Mouse (Mus musculus) heart, adult 2 months (tissue): ENCODE data around the gene Ctsl. TPM values are rescaled to one million over a fixed set of nuclear protein-coding genes. Genes with fewer than 3 reads are reported as not detected.

Source experiments
- DNase-seq, 2 experiments: peaks; one replicate each; pipeline ENCODE4 v3.0.0; 2021
- H3K27ac ChIP-seq: fragments of 200-600 bp; 2 replicates; pipeline ENCODE4 v1.8.1; 2022
- H3K27me3 ChIP-seq: fragments of 200-500 bp; 2 replicates; pipeline ENCODE4 v1.6.1; 2012; ENCODE audit warnings: mild to moderate bottlenecking, low read length, inconsistent platforms, mixed read lengths; ENCODE audit not compliant: control insufficient read depth, insufficient read depth
- H3K36me3 ChIP-seq: fragments of 200-500 bp; 2 replicates; pipeline ENCODE4 v1.6.1; 2012; ENCODE audit warnings: low read length, inconsistent platforms; ENCODE audit not compliant: control insufficient read depth, insufficient read depth
- H3K4me1 ChIP-seq: fragments of 200-500 bp; 2 replicates; pipeline ENCODE4 v1.6.1; 2011; ENCODE audit warnings: low read length; ENCODE audit not compliant: control insufficient read depth, insufficient read depth
- H3K4me3 ChIP-seq: fragments of 200-600 bp; 2 replicates; pipeline ENCODE4 v1.8.1; 2022
- H3K79me2 ChIP-seq: fragments of 200-500 bp; replicated peaks from 2 replicates; pipeline ENCODE4 v1.6.1; 2012; ENCODE audit warnings: mild to moderate bottlenecking, inconsistent platforms, low read length, moderate library complexity, mixed read lengths; ENCODE audit not compliant: control insufficient read depth, insufficient read depth
- H3K9ac ChIP-seq: fragments of 200-500 bp; 2 replicates; pipeline ENCODE4 v1.6.1; 2012; ENCODE audit warnings: low read depth, mild to moderate bottlenecking, control low read depth, inconsistent platforms, low read length, mixed read lengths
- CTCF ChIP-seq: fragments of 200-600 bp; IDR thresholded peaks from 2 replicates; pipeline ENCODE4 v1.8.1; 2022; ENCODE audit warnings: antibody characterized with exemption, mild to moderate bottlenecking, moderate library complexity
- EP300 ChIP-seq: fragments of 200-500 bp; IDR thresholded peaks from 2 replicates; pipeline ENCODE4 v1.6.1; 2011; ENCODE audit warnings: low read depth, low read length, control low read depth; ENCODE audit not compliant: insufficient read depth
- POLR2A ChIP-seq: fragments of 200-500 bp; IDR thresholded peaks from 2 replicates; pipeline ENCODE4 v1.6.1; 2011; ENCODE audit warnings: mild to moderate bottlenecking, low read depth, low read length, control low read depth; ENCODE audit not compliant: insufficient read depth
- WGBS: fragments of 180-500 bp; shearing (Covaris S2); methylation state at CpG from one replicate; pipeline ENCODE4 v1.1.7; 2018; 5-methylcytosine and 5-hydroxymethylcytosine counted together
- intact Hi-C: fragments of 180-260 bp; cut with DNase I; formaldehyde crosslinking; loops from one replicate; pipeline ENCODE4 v1.15.1; 2025
- polyA plus RNA-seq: library from polyadenylated mRNA; depleted of rRNA; stranded (reverse); fragments of >200 nt; gene quantifications from 2 replicates; pipeline ENCODE4 v1.2.3, GENCODE M21; 2012
- total RNA-seq, 2 experiments: library from RNA; stranded (reverse); gene quantifications; 2 replicates each; pipeline ENCODE4 v1.2.3; 2021

Gene Ctsl
- total and polyA plus RNA-seq, 3 experiments, result 90.0 to 288 (median 221) TPM

DNA sequence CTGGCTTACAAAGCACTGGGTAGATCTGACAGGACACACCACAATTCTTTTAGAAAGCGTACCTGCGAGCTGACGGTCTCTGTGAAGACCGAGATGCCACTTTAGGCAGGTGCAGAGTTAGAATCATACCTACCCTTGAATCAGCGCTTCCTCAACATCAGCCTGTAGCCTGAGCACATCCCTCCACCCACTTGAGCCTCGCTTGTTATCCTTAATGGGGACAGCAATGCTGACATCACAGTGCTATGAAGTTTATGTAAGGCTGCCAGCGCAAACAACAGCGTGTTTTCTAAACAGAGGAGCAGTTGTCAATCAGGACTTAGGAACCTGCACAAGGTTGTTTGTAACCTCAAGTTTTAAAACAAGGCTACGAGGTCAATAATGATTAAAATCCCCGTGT lies 27.1 kb downstream of the Ctsl start:
- Histone ChIP-seq H3K36me3 (no peaks in the 10 kb centered on the region), H3K4me3 (peak overlapping the region; percentile 55), H3K27me3 (no peaks in the 10 kb centered on the region), H3K4me1 (peaks cover 2% of the 10 kb centered on the region), H3K79me2 (no peaks in the 10 kb centered on the region), H3K27ac (peak overlapping the region; percentile 78), H3K9ac (peak overlapping the region; percentile 76)
- TF ChIP-seq POLR2A, result no peak
- 22% methylated on average over 10 of the region's 10 CpGs for WGBS
- intact Hi-C loops, result loop anchor here (10.0 kb wide), 1 partner anchor 931 kb away; the partner anchor contains the start of gene Zfp369
- DNase-seq, result peak; percentile 19 to 21

DNA sequence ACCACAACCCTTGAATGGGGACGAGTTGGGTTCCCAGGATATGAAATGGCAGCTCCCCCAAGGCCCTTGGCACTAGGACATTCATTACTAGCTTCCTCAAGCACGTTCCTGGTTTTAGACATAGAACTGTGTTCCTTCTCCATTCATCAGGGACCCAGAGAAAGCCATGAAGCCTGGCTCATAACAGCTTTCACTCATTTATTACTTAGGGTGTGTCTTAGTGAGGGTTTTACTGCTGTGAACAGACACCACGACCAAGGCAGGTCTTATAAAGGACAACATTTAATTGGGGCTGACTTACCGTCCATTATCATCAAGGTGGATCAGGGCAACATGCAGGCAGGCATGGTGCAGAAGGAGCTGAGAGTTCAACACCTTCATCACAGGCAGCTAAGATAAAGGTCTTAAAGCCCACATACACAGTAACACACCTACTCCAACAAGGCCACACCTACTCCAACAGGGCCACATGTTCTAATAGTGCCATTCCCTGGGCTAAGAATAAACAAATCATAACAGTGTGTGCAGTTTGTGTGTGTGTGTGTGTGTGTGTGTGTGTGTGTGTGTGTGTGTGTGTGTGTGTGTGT lies 35.1 kb downstream of the Ctsl start:
- 44% methylated on average over 4 of the region's 4 CpGs for WGBS
- Histone ChIP-seq H3K4me3 (no peak overlapping the region), H3K27me3 (no peaks in the 10 kb centered on the region), H3K9ac (no peak overlapping the region), H3K79me2 (no peaks in the 10 kb centered on the region), H3K36me3 (no peaks in the 10 kb centered on the region), H3K27ac (no peak overlapping the region), H3K4me1 (no peaks in the 10 kb centered on the region)
- TF ChIP-seq POLR2A, result no peak
- no peak for TF ChIP-seq EP300
- no peak for TF ChIP-seq CTCF
- no peak for DNase-seq
- intact Hi-C loops, result no loop called here

DNA sequence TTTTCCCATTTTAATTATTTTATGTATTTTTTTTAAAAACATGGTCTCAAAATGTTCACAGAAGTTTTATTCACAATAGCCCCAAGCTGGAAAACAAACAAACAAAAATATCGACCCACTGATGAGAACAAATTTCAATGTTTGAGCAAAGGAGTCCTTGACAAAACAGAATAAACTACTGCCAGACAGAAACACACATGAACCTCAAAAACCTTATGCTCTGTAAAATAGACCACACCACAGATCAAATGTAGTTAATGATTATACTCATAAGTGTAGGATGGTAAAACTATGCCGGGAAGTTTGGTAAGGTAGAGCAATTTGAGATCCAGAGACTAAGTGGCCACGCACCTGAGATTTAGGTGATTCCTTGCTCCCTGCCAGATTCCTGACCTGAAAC lies 37.6 kb downstream of the Ctsl start:
- 88% methylated on average over 3 of the region's 3 CpGs for WGBS
- Histone ChIP-seq H3K27ac (no peak overlapping the region), H3K9ac (no peak overlapping the region), H3K36me3 (no peaks in the 10 kb centered on the region), H3K4me3 (no peak overlapping the region), H3K4me1 (no peaks in the 10 kb centered on the region), H3K79me2 (no peaks in the 10 kb centered on the region), H3K27me3 (no peaks in the 10 kb centered on the region)
- TF ChIP-seq EP300 (no peak), CTCF (no peak), POLR2A (no peak)
- intact Hi-C loops, result no loop called here
- DNase-seq, result no peak

GRCm38 (mm10) chr13:64332321-64332720 lies 38.4 kb downstream of the Ctsl start:
- Histone ChIP-seq H3K4me1 (no peaks in the 10 kb centered on the region), H3K27me3 (no peaks in the 10 kb centered on the region), H3K9ac (no peak overlapping the region), H3K27ac (no peak overlapping the region), H3K79me2 (no peaks in the 10 kb centered on the region), H3K36me3 (no peaks in the 10 kb centered on the region), H3K4me3 (no peak overlapping the region)
- 56% methylated on average over 6 of the region's 6 CpGs for WGBS
- intact Hi-C loops, result no loop called here
- DNase-seq, result no peak
- TF ChIP-seq POLR2A (no peak), CTCF (no peak), EP300 (no peak)

- Histone ChIP-seq H3K27ac (no peak overlapping the region), H3K4me3 (no peak overlapping the region), H3K4me1 (no peaks in the 10 kb centered on the region; the same call in none of the 2 replicates), H3K9ac (no peak overlapping the region), H3K79me2 (no peaks in the 10 kb centered on the region), H3K27me3 (no peaks in the 10 kb centered on the region), H3K36me3 (no peaks in the 10 kb centered on the region)
- intact Hi-C loops, result no loop called here
- DNase-seq, result no peak
- TF ChIP-seq EP300 (no peak), CTCF (no peak), POLR2A (no peak)
- WGBS, result 79% methylated on average over 8 of the region's 8 CpGs
These were observed 48.0 kb downstream of the Ctsl start for GRCm38 (mm10) chr13:64322561-64323281.

DNA sequence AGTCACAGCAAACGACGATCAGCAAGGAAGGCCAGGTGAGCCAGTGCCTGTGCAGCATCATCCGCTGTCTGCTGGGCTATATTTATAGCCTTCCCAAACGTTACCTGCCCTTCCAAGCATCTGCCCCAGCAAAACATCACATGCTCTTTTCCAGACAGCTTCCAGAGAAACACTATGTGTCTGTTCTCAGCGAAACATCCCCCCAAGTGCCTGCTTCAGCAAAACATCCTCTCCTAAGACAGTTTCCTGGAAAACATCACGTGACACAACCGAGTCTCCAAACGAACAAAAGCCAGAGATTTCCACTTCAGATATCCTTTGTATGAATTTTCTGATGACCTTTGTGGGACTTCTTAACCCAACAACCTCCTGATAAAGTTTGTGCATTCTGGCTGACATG lies 50.4 kb downstream of the Ctsl start:
- WGBS, result 38% methylated on average over 8 of the region's 8 CpGs
- Histone ChIP-seq H3K9ac (no peak overlapping the region), H3K27ac (peak overlapping the region; percentile 85), H3K4me3 (no peak overlapping the region), H3K27me3 (no peaks in the 10 kb centered on the region), H3K4me1 (peaks cover 1% of the 10 kb centered on the region), H3K79me2 (no peaks in the 10 kb centered on the region), H3K36me3 (no peaks in the 10 kb centered on the region)
- DNase-seq, result peak; percentile 20 to 24
- TF ChIP-seq CTCF (no peak), EP300 (0 out of 2 replicates have a peak, but pooled peaks have one; percentile 15), POLR2A (peak; percentile 67; the same call in 1 of the 2 replicates)
- intact Hi-C loops, result no loop called here
